In the genomic region with DNA sequence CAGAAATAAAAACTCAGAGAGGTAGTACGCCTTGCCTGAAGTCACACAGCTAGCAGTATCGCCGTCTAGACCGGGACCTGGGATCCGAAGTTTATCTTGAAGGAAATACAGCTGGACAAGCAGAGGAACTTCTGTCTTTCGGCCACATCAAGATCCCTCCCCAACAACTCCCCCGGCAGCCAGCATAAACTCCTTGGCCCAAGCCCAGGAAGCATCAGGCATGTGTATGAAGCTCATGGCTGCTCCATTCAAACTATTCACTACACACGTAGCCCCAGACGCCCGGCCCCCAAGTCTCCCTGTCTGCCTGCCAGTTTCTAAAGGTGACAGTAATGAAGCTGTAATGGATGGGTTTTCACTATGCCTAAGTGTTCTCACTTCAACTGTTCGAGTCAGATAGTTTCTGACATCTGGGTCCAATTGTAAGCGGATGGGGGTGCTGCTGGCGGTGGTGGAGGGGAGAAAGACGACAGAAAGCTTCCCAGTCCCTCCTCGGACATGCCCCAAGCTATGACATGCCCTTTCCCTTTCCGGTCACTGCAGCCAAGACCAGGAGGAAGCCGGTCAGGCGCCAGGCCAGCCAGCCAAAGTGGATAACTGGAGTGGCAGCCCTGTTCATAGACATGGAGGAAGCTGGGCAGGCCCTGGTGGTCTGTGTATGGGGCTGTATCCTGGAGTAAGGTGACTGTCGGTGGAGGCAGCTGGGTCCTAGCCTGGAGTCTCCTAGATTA, we compare ENCODE assay signal across 10 mouse cellular contexts. TPM values are rescaled to one million over a fixed set of nuclear protein-coding genes. Genes with fewer than 3 reads are reported as not detected.
A peak's percentile ranks its signal among the peaks of the same experiment; 100 is the strongest.
DNase-seq lines count a peak whose midpoint lies in the region; ATAC-seq lines count a peak whose summit lies in the region.
"Had no signal": no experiment of that assay in that cellular context is flagged by ENCODE, and none has a peak within 500 bp of the region (broad histone marks: within the 10 kb centered on the region; RNA-seq: fewer than 3 reads in every experiment).

No protein-coding gene starts in this region.

- 24% methylated on average over 19 of the region's 19 CpGs for WGBS in embryonic facial prominence, embryonic 13.5 days

- 0 out of 2 replicates have a peak overlapping the region, but pooled peaks have one; percentile 1 for H3K4me2 ChIP-seq in embryonic facial prominence, embryonic 13.5 days
- H3K4me2 ChIP-seq: embryonic facial prominence, embryonic 12.5 days; liver, embryonic 13.5 days had no signal

- intact Hi-C loops in left cerebral cortex, postnatal 4 days (cut with DNase I), result no loop called here

- no peak overlapping the region for H3K27ac ChIP-seq in embryonic facial prominence, embryonic 13.5 days
- H3K27ac ChIP-seq: embryonic facial prominence, embryonic 12.5 days; liver, embryonic 13.5 days had no signal

- DNase-seq in left cerebral cortex, postnatal 4 days, result peak; percentile 46
- DNase-seq in left cerebral cortex, adult 18-20 months (ENCODE audit: low spot score in 2 of 2), result no peak
- peak; percentile 66 for DNase-seq in heart, postnatal 4 days
- DNase-seq in lung, postnatal 14 days, result peak; percentile 74
- DNase-seq in spleen, adult 12 weeks (ENCODE audit: low spot score), result no peak
- DNase-seq in left cerebral cortex, adult 11 months (ENCODE audit: low spot score), result no peak
- no peak for DNase-seq in c-Kit-positive CD71-positive TER-119-positive erythroid progenitor cells, embryonic 14.5 days (ENCODE audit: low spot score)
- DNase-seq: liver, embryonic 13.5 days had no signal

- H3K9ac ChIP-seq in embryonic facial prominence, embryonic 13.5 days, result 0 out of 2 replicates have a peak overlapping the region, but pooled peaks have one; percentile 27
- H3K9ac ChIP-seq: embryonic facial prominence, embryonic 12.5 days; liver, embryonic 13.5 days had no signal

- no peaks in the 10 kb centered on the region for H3K9me3 ChIP-seq in embryonic facial prominence, embryonic 13.5 days
- H3K9me3 ChIP-seq: liver, embryonic 13.5 days had no signal

- peaks cover 5% of the 10 kb centered on the region; the same call in 1 of the 2 replicates for H3K27me3 ChIP-seq in embryonic facial prominence, embryonic 13.5 days
- H3K27me3 ChIP-seq: embryonic facial prominence, embryonic 12.5 days; liver, embryonic 13.5 days had no signal

- ATAC-seq in embryonic facial prominence, embryonic 13.5 days (ENCODE audit: insufficient number of reproducible peaks, insufficient read depth, low FRiP score, low TSS enrichment, low read depth), result no peak

- H3K36me3 ChIP-seq in embryonic facial prominence, embryonic 13.5 days, result no peaks in the 10 kb centered on the region
- H3K36me3 ChIP-seq: embryonic facial prominence, embryonic 12.5 days; liver, embryonic 13.5 days had no signal

- H3K4me3 ChIP-seq in embryonic facial prominence, embryonic 13.5 days, result no peak overlapping the region
- H3K4me3 ChIP-seq: embryonic facial prominence, embryonic 12.5 days; liver, embryonic 13.5 days had no signal

- H3K4me1 ChIP-seq in embryonic facial prominence, embryonic 13.5 days, result peaks cover 22% of the 10 kb centered on the region
- H3K4me1 ChIP-seq: liver, embryonic 13.5 days had no signal

RNA-seq across cellular contexts. Expression of a gene that starts 45.1 kb away (rescaled TPM):
- 1 to 10 TPM; 2.1 to 2.4 TPM for total RNA-seq in left cerebral cortex, postnatal 4 days (2021)
- total RNA-seq in left cerebral cortex, adult 18-20 months (2021), result 1 to 10 TPM; 2.1 to 2.2 TPM
- 6.4 and 11.4 TPM in 2 replicates for polyA plus RNA-seq in embryonic facial prominence, embryonic 13.5 days (2015; fragmentation: Nextera tagmentation; extraction: Ambion mirVana)
- 1 to 10 TPM; 1.8 to 2.5 TPM for total RNA-seq in heart, postnatal 4 days (2021)

Comparison
In these comparisons a context has a peak if more than half of its experiments do, and no peak if none do; other contexts are left out.
1. DNase-seq: peak in left cerebral cortex, postnatal 4 days (single experiment), heart, postnatal 4 days (single experiment) and lung, postnatal 14 days (single experiment); none in left cerebral cortex, adult 18-20 months (0 of 2), spleen, adult 12 weeks (single experiment), left cerebral cortex, adult 11 months (single experiment) and c-Kit-positive CD71-positive TER-119-positive erythroid progenitor cells, embryonic 14.5 days (single experiment).